Mouse (Mus musculus): ENCODE measurements around the gene Slc38a10.

GRCm38 (mm10) chr11:120098588-120099511 lies 52.3 kb downstream of the Slc38a10 start, which contains the start of the genes Tepsin and Ndufaf8:
- no peak for TF ChIP-seq CTCF (IDR thresholded peaks at IDR 0.05; ENCODE audit: extremely low read depth, insufficient read depth, insufficient read length, insufficient replicate concordance)
- peak; percentile 79 for TF ChIP-seq POLR2A (IDR thresholded peaks at IDR 0.05; ENCODE audit: low read depth, low read length)
